Mouse (Mus musculus) forebrain, postnatal 0 days (tissue): ENCODE data around the gene Vps35l. TPM values are rescaled to one million over a fixed set of nuclear protein-coding genes. Genes with fewer than 3 reads are reported as not detected.

Experiments used
- ATAC-seq: fragments of 200-750 bp; cut with Nextera tagmentation; 2 replicates; pipeline ENCODE4 v1.8.0; 2017; ENCODE audit warnings: mild to moderate bottlenecking, moderate library complexity
- DNase-seq: peaks from one replicate; pipeline ENCODE4 v3.0.0-alpha.2; 2015
- H3K27ac ChIP-seq: fragments of 300-500 bp; sonication (generic); 2 replicates; pipeline ENCODE4 v1.5.1; 2014; ENCODE audit warnings: low read depth, mild to moderate bottlenecking, antibody characterized with exemption, low read length, moderate library complexity, mixed read lengths
- H3K27me3 ChIP-seq: fragments of 300-500 bp; sonication (generic); 2 replicates; pipeline ENCODE4 v1.6.1; 2014; ENCODE audit warnings: mild to moderate bottlenecking, low read length, mixed read lengths; ENCODE audit not compliant: insufficient read depth
- H3K36me3 ChIP-seq: fragments of 300-500 bp; sonication (generic); 2 replicates; pipeline ENCODE4 v1.6.1; 2014; ENCODE audit warnings: mild to moderate bottlenecking, moderate library complexity; ENCODE audit not compliant: insufficient read depth
- H3K4me1 ChIP-seq: fragments of 300-500 bp; sonication (generic); 2 replicates; pipeline ENCODE4 v1.6.1; 2014; ENCODE audit warnings: antibody characterized with exemption; ENCODE audit not compliant: insufficient read depth
- H3K4me2 ChIP-seq: fragments of 300-500 bp; sonication (generic); 2 replicates; pipeline ENCODE4 v1.6.1; 2014; ENCODE audit warnings: low read depth, mild to moderate bottlenecking, moderate library complexity
- H3K4me3 ChIP-seq: fragments of 300-500 bp; sonication (generic); 2 replicates; pipeline ENCODE4 v1.5.1; 2014; ENCODE audit warnings: low read depth, low read length, mixed read lengths
- H3K9ac ChIP-seq: fragments of 300-500 bp; sonication (generic); 2 replicates; pipeline ENCODE4 v1.6.1; 2014; ENCODE audit warnings: mild to moderate bottlenecking
- H3K9me3 ChIP-seq: fragments of 300-500 bp; sonication (generic); 2 replicates; pipeline ENCODE4 v1.6.1; 2016; ENCODE audit warnings: low read length
- CTCF ChIP-seq: sonication (generic); IDR thresholded peaks from 2 replicates; pipeline ENCODE4 v1.5.1; 2016; ENCODE audit warnings: antibody characterized with exemption, control low read depth, low read depth
- WGBS: fragments of 180-500 bp; shearing (Covaris S2); extraction: QIAGEN DNeasy Blood & Tissue Kit; methylation state at CpG from one replicate; pipeline ENCODE4 v1.1.7; 2014; 5-methylcytosine and 5-hydroxymethylcytosine counted together
- polyA plus RNA-seq: library from polyadenylated mRNA; unstranded; fragments of >200 nt; fragmentation: Nextera tagmentation; extraction: Ambion mirVana; gene quantifications from 2 replicates; pipeline ENCODE4 v1.2.1, GENCODE M21; 2015
- total RNA-seq: library from RNA; depleted of rRNA; stranded (reverse); fragments of >200 nt; gene quantifications from 2 replicates; pipeline ENCODE4 v1.2.3, GENCODE M21; 2014; rRNA removed

Gene Vps35l
- total and polyA plus RNA-seq, 2 experiments from 2014 or later, result 89.7 to 94.5 TPM

- H3K4me1 ChIP-seq, result no peaks in the 10 kb centered on the region
- TF ChIP-seq CTCF, result no peak
- 2% methylated on average over 3 of the region's 3 CpGs for WGBS
- DNase-seq (peak; percentile 30), ATAC-seq (0 out of 2 replicates have a peak, but pooled peaks have one; percentile 14)
- no peaks in the 10 kb centered on the region for H3K27me3 ChIP-seq
- H3K27ac ChIP-seq, result no peak overlapping the region
- H3K4me3 ChIP-seq, result no peak overlapping the region
- no peak overlapping the region for H3K4me2 ChIP-seq
- H3K36me3 ChIP-seq, result no peaks in the 10 kb centered on the region
- H3K9ac ChIP-seq, result no peak overlapping the region
- H3K9me3 ChIP-seq, result no peaks in the 10 kb centered on the region
Measured at GRCm38 (mm10) chr7:118889046-118889680, 149.1 kb downstream of the Vps35l start.

Other genes with a start within 250 kb of the Vps35l start
- 3.8 and 6.0 TPM in 2 replicates for gene Itpripl2, start 248.3 kb upstream of the Vps35l start, total RNA-seq
- gene Itpripl2, start 248.3 kb upstream of the Vps35l start, polyA plus RNA-seq, result 0.42 and 0.43 TPM in 2 replicates
- 47.6 and 48.3 TPM in 2 replicates for gene Coq7, start 206.9 kb upstream of the Vps35l start, total RNA-seq
- gene Coq7, start 206.9 kb upstream of the Vps35l start, polyA plus RNA-seq, result 115 and 134 TPM in 2 replicates
- gene Tmc7, start 155.5 kb upstream of the Vps35l start, total RNA-seq, result 10.1 and 10.3 TPM in 2 replicates
- 2.7 and 4.2 TPM in 2 replicates for gene Tmc7, start 155.5 kb upstream of the Vps35l start, polyA plus RNA-seq
- 0.38 and 0.46 TPM in 2 replicates for gene Tmc5, start 142.9 kb upstream of the Vps35l start, total RNA-seq
- gene Tmc5, start 142.9 kb upstream of the Vps35l start, polyA plus RNA-seq, result 0.05 and 0.19 TPM in 2 replicates
- gene Gde1, start 34.4 kb upstream of the Vps35l start, total RNA-seq, result 271 and 289 TPM in 2 replicates
- 263 and 284 TPM in 2 replicates for gene Gde1, start 34.4 kb upstream of the Vps35l start, polyA plus RNA-seq
- gene Ccp110, start 27.7 kb upstream of the Vps35l start, total RNA-seq, result 28.2 and 33.6 TPM in 2 replicates
- 8.9 and 13.3 TPM in 2 replicates for gene Ccp110, start 27.7 kb upstream of the Vps35l start, polyA plus RNA-seq
- 7.1 and 7.2 TPM in 2 replicates for gene Iqck, start 115.5 kb downstream of the Vps35l start, total RNA-seq
- gene Iqck, start 115.5 kb downstream of the Vps35l start, polyA plus RNA-seq, result 4.6 and 6.2 TPM in 2 replicates
- 30.2 and 41.5 TPM in 2 replicates for gene Knop1, start 116.0 kb downstream of the Vps35l start, total RNA-seq
- gene Knop1, start 116.0 kb downstream of the Vps35l start, polyA plus RNA-seq, result 65.6 and 75.0 TPM in 2 replicates